Mouse (Mus musculus) WW6 (cell line): Measurements from ENCODE around the gene Fkbp5.

Experiments used
- DNase-seq: peaks from one replicate; pipeline ENCODE4 v3.0.0-alpha.2; 2013; ENCODE audit warnings: low read depth, low spot score

Gene Fkbp5

DNA sequence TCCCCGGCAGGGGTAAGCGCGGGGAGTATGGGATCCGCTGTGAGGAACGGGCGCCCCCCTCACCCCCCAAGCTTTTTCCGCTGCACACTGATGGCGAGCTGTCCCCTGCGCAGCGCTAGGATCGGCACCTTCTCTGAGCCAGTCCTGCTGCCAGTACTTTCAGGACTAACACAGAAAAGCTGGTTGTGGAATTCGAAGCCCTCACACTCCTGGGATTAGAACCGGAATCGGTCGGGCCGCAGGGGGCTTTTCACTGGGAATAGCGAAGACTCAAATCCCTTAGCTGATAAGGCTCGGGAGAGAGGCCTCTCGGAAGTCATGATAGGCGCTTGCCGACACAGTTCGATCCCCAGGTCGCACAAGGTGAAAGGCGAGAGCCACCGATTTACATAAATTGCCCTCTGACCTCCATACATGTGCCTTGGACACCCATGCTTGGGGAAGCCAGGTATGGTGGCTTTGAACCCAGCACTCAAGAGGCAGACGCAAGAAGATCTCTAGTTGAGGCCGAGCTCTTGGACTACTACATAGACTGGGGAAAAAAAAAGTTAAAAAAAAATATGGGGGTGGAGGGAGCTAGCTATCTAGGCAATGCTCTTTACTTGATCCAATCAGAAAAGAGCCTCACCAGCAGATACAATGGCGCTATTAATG, 6.2 kb upstream of the Fkbp5 start:
- DNase-seq, result no peak

DNA sequence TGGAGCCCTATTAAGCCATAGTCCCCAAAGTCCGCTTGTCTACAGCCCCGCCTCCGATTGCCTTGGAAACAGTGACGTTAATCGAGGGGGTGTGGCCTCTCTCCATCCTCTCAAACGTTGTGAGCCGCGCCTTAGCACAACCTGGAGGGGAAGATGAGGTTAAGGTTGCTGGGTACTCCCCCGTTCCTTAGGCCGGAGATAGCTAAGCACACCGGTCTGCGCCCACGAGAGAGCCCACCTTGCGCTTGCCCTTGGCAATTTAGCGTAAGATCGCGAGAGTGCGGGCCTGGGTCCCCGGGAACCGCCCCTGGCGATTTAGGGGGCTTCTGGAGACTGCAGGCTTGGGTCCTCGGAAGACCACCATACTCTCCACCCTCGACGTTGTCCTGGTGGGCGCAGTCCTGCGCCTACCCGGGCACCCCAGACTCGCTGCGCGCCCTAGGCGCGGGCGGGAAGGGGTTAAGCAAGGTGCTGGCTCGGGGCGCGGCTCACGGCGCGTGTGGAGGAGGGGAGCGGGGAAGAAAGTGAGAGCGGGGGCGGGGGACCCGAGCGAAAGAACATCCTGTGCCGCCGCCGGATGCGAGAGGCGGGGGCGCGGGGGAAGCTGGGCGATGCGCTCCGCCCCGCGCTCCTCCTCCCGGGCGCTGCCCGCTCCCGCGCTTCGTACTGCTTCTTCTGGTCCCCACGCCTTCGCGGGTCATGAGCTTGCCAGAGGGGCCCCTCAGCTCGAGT, 5.5 kb upstream of the Fkbp5 start:
- peak; percentile 65 for DNase-seq

DNA sequence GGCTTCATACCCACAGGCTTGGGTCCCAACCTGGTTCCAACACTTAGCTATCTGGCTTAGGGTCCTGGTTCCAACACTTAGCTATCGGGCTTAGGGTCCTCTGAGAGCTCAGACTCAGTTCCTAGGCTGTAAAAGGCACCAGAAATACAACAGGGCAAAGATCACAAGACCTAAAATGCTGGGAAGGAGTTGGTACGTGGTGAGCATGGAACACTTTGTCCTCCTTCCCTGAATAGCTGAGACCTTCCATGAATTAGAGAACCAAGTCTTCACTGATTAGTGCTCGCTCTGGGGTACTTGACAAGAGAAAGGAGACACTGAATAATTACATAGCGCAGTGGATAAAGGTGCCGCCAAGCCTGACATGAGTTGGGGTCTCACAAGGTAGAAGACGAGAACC, 4.6 kb upstream of the Fkbp5 start:
- DNase-seq, result no peak

DNA sequence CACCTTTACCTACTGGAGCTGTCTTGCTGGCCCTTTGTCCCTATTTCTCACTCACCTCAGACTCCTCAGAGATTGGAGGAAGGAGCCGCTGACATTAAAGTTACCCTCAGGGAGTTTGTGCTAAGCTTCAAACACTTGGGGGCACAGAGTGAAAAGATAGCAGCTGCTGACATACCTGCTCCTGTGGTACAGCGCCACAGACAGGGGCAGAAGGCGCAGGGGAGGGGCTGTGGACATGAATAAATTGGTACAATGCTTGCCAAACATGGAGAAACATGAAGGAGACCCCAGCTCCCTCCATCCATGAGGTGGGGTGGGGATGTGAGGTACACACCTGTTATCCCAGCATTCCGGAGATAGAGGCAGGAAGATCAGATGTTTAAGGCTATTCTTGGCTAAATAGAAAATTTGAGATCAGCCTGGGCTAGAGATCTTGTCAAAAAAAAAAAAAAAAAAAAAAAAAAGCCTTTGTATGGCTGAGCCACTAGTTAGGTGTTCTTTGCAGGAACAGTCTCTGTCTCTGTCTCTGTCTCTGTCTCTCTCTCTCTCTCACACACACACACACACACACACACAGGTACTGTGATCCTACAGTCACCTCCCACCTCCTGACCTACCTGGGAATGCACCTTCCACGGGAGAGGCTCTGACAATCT, 3.9 kb upstream of the Fkbp5 start:
- DNase-seq, result no peak

DNA sequence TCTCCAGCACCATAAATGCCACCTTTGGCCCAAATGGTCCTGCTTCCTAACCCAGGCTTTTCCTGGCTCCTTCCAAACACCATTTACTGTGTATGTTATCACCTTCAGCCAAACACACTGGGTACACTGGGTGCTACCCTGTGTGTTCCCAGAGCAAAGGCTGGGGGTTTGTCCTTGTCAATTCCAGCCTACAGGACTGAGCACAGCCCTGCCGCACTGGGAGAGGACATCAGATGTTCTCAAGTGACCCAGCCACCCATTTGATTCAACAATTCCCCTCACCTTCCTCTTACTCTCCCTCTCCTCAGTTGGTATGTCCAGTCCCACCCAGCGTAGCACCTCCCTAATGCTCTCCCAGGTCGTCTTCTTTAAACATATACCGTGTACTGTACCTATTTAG, 3.2 kb upstream of the Fkbp5 start:
- DNase-seq, result no peak

DNA sequence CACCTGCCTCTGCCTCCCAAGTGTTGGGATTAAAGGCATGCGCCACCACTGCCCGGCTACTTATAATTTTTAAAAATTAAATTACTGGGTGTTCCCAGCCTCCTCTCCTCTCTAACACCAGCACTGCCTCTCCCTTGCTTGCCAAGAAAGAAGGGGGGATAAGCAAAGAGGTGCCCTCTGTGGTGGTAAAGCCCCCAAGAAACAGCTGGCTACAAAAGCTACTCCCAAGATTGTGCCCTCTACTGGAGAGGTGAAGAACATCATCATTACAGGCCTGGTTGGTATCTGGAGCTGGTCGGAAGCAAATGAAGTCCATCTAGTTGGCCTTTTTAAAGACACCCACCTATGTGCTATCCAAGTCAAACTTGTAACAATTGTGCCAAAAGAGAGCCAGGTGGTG, 2.5 kb upstream of the Fkbp5 start:
- DNase-seq, result no peak

DNA sequence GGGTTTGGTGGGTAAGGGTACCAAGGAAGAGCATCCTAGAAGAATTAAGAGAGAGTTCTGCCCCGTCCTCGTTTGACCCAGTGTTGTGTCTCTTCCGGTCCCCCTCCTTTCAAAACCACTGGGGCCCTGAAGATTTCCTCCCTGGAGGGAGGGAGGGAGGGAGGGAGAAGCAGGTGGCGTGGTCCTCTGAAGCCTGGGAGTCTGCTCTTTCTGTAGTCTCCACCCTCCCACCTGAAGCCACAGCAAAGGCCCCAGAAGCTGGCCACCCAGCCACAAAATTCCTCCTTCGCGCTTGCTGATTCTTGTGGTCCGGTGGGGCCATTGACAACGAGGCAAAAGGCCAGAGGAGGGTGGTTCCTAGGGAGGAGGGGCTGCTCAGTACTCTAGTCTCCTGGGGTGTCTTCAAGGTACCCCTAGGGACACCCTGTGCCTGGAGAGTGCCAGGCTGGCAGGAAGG, 1.3 kb upstream of the Fkbp5 start:
- no peak for DNase-seq

DNA sequence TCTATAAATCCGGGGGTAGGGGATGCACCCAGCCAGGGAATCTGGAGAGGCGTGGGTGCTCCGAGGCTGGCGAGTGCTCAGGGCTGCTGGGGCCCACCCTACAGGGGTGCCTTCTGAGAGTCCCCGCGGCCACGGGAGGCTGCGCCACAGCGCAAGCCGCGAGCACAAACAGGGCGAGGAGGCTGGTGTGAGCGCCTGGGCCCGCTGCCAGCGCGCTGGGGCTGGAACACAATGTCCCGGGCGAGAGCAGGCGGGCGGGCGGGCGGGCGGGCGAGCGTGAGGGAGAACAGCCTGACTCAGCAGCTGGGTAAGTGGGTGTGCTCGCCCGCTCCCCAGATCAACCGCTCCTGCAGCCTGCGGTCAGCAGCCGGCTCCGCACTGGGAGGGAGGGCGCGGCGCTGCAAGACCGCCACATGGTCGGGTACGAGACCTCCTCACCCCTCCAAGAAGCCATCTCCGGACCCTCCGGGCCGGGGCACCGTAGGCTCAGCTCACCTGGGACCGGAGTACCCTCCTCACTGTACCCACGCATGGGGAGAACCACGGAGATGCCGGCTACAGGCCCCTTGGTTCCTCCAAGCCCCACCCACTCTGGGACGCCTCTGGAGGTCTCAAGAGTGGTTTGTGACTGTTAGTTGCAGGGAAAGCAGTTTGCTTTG, 758 bp upstream of the Fkbp5 start:
- DNase-seq, result no peak

DNA sequence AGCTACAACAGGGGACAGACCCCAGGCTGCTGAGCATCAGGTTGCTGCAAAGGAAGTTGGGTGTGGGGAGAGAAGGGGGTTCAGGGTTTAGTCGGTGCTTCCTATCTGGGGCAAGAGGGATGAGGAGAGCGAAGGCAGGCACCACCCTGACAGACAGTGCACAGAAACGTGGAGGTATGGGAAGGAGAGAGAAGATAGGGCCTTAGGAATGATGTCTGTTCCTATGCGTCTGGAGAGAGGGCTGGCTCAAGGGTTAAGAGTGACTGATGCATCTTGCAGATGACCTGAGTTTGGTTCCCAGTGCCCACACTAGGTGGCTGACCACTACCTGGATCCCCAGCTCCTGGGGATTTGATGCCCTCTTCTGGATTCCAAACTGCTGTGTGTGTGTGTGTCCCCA, 446 bp downstream of the Fkbp5 start:
- DNase-seq, result no peak

DNA sequence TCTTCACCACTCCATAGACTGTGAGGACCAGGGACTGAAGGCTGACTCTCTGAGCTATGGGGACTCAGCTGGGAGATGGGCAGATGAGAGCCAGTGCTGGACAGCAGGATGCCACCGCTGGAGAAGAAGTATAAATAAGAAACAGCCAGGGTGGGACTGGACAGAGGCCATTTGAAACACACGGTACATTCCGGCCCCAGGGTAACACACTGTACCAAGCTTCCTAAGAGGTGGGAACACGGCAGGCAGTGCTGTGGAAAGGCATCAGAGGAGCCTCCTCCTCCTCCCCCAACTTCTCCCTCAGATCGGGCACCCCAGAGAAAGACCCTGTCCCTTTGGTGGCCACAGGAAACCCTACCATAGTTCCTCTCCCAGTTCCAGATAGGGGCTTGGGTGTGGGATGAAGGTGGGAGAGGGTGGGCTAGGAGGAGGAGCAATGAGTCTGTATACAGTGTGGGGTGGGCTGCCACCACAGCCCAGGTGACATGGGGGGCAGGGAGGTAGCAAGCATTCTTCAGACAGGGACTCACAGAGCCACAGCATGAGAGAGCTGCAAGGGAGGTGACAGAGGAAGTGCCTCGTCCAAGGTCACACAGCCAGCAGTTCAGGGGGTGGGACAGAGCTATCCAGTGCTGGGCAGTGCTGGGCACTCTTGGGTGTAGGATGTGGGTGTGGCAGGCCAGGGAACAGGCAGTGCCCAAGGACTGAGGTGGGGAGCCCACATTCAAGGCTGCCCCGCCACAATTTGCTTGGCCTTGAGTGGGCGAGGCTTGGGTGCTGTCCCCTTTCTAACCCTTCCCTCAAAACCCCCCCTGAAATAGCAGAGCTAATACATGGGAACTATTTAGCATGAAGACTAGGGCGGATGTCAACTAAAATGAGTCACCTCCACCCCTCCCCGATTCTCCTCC, 1.6 kb downstream of the Fkbp5 start:
- DNase-seq, result no peak

DNA sequence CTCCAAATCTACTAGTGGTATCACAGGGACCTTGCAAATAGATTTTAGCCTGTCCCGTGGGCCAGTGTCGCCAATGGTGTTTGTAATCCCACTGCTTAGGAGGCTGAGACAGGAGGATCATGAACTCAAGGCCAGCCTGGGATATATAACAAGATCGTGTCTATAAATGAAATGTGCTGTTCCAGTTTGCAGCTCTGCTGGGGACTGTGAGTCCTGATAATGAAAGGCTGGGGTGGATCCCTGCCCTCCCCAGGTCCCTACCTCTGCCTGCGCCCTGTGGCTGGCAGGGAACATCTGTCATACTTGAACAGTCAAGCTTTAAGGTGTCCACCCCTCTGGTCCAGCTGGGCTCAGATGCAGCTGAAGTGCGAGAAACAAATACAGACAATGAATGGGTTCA, 2.8 kb downstream of the Fkbp5 start:
- no peak for DNase-seq

DNA sequence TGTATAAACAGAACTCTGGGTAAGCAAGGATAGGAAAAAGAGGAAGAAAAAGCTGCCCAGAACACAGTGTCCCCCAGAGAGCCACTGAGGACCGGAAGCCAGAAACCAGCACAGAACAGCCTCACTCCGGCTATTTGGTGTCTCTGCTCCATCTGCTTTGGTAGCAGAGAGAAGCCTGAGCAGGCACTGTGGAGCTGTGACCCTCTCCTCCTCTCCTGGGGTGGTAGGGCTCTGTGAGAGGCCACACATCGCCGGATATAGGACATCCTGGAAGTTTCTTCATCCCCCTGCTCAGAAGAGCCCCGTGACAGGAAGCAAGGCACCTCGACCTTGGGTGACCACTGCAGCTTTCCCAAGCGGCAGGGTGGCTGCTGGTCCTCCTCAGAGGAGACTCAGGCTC, 3.5 kb downstream of the Fkbp5 start:
- DNase-seq, result no peak

DNA sequence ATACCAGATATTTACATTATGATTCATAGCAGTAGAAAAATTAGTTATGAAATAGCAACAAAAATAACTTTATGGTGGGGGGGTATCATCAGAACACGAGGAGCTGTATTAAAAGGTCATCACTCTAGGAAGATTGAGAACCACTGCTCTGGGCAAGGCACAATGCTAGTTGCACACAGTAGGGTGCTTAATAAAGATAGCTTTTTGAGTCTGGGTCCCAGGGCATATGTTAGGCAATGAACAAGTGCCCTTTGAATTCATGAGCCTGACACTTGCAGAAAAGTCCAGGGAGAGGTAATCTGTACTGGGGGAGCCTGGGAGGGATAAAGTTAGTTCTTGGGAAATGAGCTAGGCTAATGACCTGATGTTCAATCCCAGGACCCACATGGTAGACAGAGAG, 4.0 kb downstream of the Fkbp5 start:
- no peak for DNase-seq

DNA sequence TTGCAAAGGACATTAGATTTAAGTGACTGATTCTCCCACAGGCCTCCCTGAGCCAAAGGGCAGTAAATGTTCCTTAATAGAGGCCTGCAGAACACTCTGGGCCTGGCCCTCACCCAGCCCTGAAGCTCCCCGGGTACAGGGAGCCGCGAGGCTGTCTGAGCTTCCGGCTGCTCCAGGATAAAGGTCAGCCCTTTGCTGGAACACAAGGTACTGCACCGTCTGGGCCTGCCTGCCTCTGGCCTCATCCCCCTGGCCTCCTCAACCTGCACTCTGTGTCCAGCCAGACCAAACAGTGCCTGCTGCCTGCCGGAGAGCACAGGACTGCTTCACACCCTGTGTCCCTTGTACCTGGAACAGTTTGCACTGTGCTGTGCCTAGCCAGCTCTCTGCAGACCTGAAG, 4.6 kb downstream of the Fkbp5 start:
- no peak for DNase-seq

DNA sequence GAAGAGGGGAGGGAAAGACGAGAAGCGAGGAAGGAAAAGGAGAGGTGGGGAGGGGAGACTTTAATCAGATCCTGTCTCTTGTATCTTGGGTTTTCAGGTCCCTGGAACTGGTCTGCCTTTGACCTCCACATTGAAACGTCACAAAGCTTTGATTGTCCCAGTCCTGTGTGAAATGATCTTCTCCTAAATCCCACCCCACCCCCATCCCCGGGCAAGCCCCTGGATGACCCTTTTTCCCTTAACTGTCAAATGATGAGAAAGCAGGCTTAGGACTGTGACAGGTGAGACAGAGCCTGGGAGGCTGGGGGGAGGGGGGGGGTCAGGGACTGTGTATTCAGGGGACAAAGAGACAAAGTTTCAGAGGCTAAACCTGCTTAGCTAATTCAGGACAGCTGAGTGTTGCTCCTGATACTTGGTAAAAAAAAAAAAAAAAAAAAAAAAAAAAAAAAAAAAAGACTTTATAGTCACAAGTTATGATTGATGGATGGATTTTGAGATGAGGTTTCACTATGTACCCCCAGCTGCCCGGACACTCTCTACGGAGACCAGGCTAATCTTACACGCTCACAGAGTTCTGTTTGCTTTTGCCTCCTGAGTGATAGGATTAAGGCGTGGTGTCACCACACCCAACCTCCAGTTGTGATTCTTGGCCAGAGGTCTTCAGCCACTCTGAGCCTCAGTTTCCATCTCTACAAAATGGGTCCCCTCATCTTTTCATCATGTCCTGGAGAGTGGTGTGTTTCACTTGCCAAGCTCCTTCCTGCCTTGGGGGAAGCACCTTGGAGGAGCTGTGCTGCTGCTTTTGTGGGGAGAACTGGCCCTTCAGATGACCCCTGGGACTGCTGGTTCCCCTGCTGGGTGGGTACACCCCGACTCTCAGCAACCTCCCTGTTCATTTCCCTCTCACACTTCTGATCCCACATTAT, 5.4 kb downstream of the Fkbp5 start:
- no peak for DNase-seq

DNA sequence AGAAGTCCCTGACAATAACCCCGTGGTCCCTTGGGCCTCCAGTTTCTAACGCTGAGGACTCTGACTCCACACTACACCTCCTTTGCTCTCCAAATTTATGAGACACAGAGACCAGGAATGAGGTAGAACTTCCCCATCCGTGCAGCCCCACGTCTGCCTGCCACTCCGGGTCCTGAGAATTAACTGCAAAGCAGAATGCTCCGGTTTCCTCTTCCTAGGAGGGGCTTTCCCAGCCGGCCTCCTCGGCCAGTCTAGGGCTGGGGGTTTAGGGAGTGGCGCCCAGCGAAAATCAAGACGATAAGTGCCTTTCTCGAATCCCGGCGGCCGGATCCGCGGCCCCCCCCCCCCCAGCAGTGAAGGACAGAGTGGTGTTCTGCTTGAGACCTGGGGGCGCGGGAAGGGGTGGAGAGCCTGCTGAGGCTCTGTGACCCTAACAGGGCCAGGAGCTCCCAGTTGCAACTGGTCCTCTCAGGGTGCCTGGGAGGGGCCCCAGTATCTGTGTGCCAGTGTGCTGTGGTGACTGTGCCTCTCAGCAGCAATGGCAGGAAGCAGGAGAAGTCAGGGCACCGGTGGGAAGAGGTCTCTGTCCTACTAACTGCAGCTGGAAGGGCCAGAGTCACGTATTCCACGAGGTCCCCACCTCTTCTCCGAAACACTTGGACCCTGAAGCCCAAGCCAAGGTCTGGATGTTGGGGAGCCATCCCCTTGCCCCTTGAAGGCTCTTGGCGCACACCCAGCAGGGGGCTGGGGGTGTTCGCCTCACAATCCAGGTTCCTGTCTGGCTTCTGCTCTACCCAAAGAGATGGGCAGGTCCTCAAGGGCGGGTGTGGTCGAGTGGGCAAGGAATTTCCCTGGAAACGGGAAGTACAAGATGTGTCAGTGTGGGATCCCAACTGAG, 6.6 kb downstream of the Fkbp5 start:
- DNase-seq, result no peak

DNA sequence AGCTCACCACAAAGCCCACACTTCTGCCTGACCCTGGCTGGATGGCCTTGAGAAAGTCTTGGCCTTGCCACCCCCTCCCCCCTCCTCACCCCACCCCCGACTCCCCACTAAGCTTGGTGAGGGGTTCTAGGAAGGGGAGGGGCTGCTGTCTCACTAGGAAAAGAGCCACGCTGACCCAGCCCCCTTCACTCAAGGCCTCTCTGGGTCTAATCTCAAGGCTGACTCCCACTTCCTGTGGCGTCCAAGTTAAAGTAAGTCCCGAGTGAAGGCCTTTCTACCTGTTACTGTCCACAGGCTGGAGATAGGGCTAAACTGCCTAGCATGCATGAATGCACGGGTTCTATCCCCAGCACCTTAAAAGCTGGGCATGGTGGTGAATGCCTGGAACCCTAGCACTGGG, 9.8 kb downstream of the Fkbp5 start:
- no peak for DNase-seq

DNA sequence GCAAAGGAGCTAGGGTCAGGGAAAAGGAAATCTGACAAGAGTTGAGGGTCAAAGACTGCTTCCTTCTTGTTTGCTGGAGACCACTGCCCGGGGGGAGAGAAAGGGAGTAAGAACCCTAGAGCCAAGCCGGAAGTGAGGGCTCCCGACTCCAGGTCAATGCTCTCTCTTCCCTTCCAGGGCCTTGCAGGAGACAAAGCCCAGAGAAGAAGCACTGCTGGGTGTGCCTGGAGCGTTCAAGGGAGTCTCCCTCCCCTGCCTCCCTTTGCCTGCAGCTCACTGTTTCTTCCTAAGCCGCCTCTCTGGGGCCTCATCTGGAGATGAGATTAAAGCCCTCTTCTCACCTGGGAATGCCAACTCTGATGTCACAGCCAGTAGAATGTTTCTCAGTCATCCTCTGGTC, 10.4 kb downstream of the Fkbp5 start:
- no peak for DNase-seq

DNA sequence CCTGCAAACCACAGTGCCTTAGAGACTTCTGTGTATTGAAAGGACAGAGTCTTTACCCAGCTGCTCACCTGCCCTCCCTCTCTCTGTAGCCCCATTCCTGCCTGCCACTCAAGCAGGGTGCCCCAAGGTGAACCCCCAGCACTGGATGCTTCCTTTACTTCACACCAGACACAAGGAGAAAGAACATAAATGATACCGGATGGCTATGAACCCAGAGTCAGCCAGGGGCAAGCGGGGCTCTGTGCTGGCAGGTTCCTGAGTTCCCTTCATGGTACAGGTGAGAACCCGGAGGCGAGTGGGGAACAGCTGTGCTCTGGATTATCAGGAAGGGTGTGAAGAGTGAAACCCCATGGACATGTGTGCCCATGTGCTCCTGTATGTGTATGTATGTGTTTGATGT, 11.7 kb downstream of the Fkbp5 start:
- DNase-seq, result no peak
